Mouse (Mus musculus) liver, adult 2 months (tissue): ENCODE measurements around the gene Cep57l1.

Experiments used
- CTCF ChIP-seq: fragments of 200-500 bp; IDR thresholded peaks from 2 replicates; pipeline ENCODE4 v1.5.1; 2011; ENCODE audit warnings: low read depth, low read length, control low read depth
- POLR2A ChIP-seq: fragments of 200-500 bp; IDR thresholded peaks from 2 replicates; pipeline ENCODE4 v1.6.1; 2011; ENCODE audit warnings: low read length, control low read depth; ENCODE audit not compliant: insufficient read depth; ENCODE audit errors: extremely low read depth

DNA sequence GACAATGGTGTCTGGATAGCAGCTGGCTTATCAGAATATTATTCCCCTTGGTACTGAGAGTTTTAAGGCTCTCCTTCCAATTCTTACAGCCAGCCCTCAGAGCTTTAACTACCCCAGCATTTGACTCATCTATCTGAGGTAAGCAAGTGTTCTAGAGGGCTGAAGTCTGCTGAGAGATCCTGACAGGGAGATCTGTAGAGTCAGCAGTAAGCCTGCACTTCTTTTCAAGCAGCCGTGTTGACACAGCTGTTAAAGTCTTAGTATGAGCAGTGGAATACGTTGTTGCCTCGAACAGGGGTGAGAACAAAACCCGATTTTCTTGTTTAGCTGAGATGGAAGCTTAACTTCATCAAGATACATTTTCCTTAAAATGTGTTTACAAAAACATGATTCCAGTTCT lies 43.4 kb downstream of the Cep57l1 start:
- no peak for TF ChIP-seq CTCF
- no peak for TF ChIP-seq POLR2A
